Mouse (Mus musculus) left cerebral cortex, adult 8-10 months (tissue): ENCODE data around the gene Cox20. TPM values are rescaled to one million over a fixed set of nuclear protein-coding genes. Genes with fewer than 3 reads are reported as not detected.
"Not testable (repeated sequence)": the region's sequence is repeated elsewhere in the genome, so short reads cannot be mapped to it uniquely, and the experiment has no call there.

ENCODE experiments used
- DNase-seq, 2 experiments: peaks; one replicate each; pipeline ENCODE4 v3.0.0; 2022; ENCODE audit warnings: low spot score in 2 of 2
- total RNA-seq, 4 experiments: library from RNA; stranded (reverse); gene quantifications; 2 replicates each; pipeline ENCODE4 v1.2.4; 2022

Cox20 gene
- total RNA-seq, result 10 to 100 TPM; 22.5 to 37.3 (median 28.5) TPM

DNA sequence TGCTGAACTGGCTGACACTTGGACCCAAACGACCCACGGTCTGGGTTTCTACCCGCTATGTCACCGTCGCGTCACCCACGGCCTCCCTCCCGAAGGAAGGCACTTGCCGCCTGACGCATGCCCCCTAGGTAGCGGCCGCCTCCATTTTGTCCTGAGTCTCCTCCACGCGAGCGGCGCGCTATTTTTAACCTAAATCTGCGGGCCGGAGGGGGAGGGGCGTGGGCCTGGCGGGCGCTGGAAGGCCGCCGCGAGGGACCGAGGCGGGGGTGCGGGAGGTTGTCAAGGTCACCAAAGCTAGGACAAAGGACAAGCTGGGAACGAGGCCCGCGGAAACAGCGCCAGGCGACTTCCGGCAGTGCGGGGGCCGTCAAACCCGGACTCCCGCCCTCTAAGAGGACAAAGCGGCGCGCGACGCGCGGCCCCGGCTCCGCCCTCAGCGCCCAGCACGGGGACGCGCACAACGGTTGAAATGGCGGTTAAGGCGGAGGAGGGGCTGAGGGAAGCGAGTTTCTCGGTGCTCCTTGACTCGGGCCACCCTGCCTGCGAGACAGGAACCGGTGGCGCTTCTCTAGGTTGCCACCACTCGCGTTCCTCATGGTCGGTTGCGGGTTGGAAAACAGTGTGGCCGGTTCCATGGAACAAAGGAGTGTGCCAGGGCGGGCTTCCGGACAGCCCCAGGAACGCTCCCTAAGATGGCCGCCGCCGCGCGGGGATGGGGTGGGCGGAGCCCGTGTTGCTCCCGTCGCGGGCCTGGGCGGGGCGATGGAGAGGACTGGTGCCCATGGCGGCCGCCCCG is at the start of gene Cox20:
TSS of gene Cox20 (plus strand) at position 742 of the 796 bp plus-strand sequence.
- DNase-seq, result peak; percentile 92 to 94

DNA sequence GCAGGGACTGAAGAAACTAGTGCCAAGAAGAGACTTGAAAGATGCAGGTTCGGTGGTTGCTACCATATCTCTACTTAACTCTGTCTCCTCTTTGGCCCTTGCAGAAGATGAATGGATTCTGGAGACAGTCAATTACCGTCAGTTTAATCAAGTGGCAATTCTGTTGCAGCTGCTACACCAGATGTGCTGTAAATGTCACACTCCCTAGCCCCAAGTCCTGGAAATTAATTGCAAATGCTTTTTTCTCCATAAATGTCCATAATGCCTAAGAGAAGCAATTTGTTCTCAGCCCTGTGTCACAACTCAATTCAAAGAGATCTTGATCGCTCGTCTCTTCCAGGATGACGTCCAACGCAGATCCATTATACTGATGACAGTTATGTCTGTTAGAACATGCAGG is 48.3 kb upstream of the Cox20 start:
- no peak for DNase-seq

- peak in 1 of 2 experiments; percentile 13 for DNase-seq
Measured at GRCm38 (mm10) chr1:178275174-178275730, 43.7 kb upstream of the Cox20 start.

DNA sequence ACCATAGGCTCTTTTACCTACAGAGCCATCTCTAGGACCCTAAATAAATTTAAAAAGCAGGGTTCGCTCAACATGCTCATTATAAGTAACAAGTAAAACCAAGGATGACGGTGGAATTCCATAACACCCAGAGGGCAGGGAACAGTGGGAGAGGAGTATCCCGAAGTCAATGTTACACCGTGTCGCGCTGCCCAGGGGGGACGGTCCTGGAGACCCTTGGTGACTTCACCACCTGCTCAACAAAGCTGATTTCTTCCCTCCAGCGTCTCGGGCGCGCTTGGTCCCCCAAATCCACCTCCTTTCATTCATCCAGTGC is 43.2 kb upstream of the Cox20 start:
- DNase-seq, result peak; percentile 9 to 42

- DNase-seq, result peak; percentile 41 to 77
Measured at GRCm38 (mm10) chr1:178276054-178276911, 42.6 kb upstream of the Cox20 start.

GRCm38 (mm10) chr1:178283314-178283713 is 35.6 kb upstream of the Cox20 start:
- not testable (repeated sequence) for DNase-seq

GRCm38 (mm10) chr1:178283946-178284720 is 34.8 kb upstream of the Cox20 start:
- DNase-seq, result no peak

DNA sequence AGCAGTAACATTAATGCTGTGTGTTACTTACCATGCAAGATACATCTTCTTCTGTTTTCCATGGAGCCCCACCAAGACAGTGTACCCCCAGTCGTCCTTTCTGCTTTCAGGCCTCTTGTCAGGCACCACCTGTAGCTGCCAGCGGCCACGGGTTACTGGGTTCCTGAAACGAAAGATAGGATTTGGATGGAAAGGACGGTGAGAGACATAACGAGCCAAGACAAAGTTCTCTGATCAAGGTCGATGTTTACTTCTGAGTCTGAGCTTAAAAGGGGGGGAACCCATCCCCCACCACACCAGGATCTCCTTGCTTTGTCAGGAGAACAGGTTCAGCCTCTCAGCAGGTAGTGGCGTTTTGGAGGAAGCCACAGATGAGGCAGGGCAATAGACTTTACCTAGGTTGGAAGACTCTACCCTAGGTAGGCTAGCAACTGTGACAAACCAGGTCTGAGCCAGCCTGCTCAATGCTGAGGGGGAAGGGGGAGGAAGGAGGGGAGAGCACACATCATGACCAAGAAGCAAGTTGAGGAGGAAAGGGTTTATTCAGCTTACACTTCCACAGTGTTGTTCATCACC is 31.2 kb upstream of the Cox20 start:
- DNase-seq, result no peak

- no peak for DNase-seq
Measured at GRCm38 (mm10) chr1:178291716-178292115, 27.2 kb upstream of the Cox20 start.

DNA sequence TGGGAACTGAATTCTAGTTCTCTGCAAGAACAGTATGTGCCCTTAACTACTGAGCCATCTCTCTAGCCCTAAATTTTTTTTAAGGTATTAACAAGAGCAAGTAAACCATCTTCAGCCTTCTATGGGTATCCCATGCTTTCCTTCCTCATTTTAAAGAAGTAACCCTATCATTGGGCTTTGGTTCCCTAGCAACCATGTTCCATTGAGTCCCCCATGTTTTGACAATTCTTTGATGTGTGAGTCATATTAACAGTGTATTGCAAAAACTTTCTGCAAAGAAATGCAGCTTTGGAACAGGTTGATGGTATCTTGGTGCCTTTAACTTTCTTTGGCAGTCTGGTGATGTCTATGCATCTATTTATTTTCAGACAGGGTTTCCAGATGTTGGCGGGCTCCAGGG is 24.9 kb upstream of the Cox20 start:
- no peak for DNase-seq

DNA sequence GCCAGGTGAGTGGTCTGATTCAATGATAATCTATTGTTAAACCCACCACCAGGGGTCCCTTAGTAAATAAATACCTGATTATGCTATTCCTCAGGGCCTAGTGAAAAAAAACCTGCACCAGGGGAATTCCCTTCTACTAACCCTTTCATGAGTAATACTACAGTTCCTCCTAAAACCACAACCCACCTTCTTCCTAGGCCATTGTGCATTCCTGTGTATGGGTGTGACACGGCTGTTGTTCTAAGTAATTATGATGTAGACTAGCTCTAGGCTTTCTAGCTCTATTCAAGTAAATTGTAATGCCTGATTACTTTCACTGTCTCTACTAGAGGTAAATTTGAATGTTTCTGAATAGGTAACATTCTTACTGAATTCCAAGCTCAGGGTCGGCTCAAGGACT is 17.7 kb upstream of the Cox20 start:
- DNase-seq, result not testable (repeated sequence)

- DNase-seq, result peak; percentile 33 to 56
Measured at GRCm38 (mm10) chr1:178303425-178303824, 15.5 kb upstream of the Cox20 start.

- DNase-seq, result no peak
Measured at GRCm38 (mm10) chr1:178309487-178309886, 9.4 kb upstream of the Cox20 start.

GRCm38 (mm10) chr1:178310128-178310527 is 8.8 kb upstream of the Cox20 start:
- no peak for DNase-seq

GRCm38 (mm10) chr1:178313039-178313597 is 5.8 kb upstream of the Cox20 start:
- no peak for DNase-seq

GRCm38 (mm10) chr1:178314236-178314635 is 4.7 kb upstream of the Cox20 start:
- no peak for DNase-seq

- no peak for DNase-seq
Measured at GRCm38 (mm10) chr1:178317275-178318001, 1.5 kb upstream of the Cox20 start.

DNA sequence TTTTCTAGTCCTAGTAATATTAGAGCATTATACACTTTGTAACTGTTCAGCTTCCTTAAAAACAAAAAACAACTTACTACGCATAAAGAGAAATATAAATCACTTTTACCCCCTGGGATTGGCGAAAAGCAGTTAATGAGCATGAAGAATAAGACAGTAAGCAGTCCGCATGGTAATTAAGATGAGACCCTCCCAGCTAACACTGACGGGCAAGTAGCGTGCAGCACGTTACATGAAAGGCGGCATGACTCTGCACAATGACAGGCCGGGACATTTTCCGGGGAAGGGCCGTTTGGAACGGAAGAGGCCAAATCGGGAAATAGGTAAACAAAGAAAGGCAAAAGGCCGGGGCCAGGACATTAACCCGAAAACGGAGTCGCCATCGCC is 935 bp upstream of the Cox20 start:
- DNase-seq, result no peak

DNA sequence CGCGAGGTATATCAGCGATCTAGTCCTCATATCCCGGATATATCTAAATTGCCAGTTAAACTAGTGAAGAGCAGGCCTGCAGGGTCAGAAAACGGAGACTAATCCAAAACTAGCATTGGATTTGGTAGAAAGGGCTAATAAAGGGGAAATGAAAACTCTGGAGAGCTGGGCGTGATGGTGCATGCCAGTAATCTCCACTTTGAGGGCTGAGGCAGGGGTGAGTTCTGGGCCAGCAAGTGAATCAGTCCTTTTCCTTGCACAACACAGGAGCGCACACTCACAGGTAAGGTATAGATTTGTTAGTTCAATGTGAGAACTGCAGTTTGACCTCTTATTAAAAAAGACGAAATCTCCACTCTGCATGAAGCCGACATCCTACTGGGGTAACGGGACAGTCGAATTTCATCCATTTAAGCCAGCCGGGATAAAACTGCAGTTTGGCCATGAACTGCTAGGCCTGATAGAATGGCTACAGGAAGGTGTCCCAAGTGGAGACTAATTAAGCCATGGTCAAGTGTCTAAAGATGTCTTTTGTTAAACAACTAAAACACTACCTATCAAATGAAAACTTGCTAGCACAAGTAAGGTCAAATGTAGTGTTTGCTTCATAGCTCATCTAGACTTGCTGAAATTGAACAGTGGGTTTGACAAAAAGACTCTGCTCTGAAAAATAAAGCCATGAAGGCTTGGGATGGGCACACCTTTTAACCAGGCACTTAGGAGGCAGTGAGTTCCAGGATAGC is 536 bp downstream of the Cox20 start:
- no peak for DNase-seq
